10 mouse cellular contexts compared by ENCODE assay signal in the genomic region with DNA sequence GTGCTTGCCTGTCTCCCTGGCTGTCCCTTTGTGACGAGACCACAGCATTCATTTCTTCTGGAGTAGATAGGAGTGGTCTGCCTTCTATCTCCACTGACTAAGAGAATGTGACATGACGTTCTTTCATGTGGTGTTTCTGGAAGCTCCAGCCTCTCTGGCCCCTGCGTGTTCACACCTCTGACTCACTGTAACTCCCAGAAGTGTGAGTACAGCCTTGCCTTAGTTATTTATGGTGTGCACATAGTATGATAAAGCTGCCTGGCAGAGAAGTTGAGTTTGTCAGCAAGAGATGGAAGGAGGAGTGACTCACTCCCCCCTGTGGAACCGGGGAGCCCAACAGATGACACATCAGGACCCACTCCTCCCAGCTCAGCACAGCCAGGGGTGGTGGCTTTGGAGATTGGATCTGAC. TPM values are rescaled to one million over a fixed set of nuclear protein-coding genes. Genes with fewer than 3 reads are reported as not detected.
DNase-seq lines count a peak whose midpoint lies in the region; ATAC-seq and TF ChIP-seq lines count a peak whose summit lies in the region.
"Had no signal": no experiment of that assay in that cellular context is flagged by ENCODE, and none has a peak within 500 bp of the region (broad histone marks: within the 10 kb centered on the region; RNA-seq: fewer than 3 reads in every experiment).

No protein-coding gene starts in this region.

- H3K4me3 ChIP-seq in lung, embryonic 14.5 days (ENCODE audit: low read depth, low read length) = no peak overlapping the region
- no peak overlapping the region for H3K4me3 ChIP-seq in neural tube, embryonic 15.5 days (replicated peaks)
- H3K4me3 ChIP-seq: limb, embryonic 15.5 days had no signal

- no peaks in the 10 kb centered on the region for H3K27me3 ChIP-seq in lung, embryonic 14.5 days (ENCODE audit: insufficient read depth, low read length)
- no peaks in the 10 kb centered on the region for H3K27me3 ChIP-seq in neural tube, embryonic 15.5 days (replicated peaks)

- no peak overlapping the region for H3K4me2 ChIP-seq in lung, embryonic 14.5 days
- H3K4me2 ChIP-seq in neural tube, embryonic 15.5 days = no peak overlapping the region
- H3K4me2 ChIP-seq: limb, embryonic 15.5 days had no signal

- H3K36me3 ChIP-seq in lung, embryonic 14.5 days (ENCODE audit: insufficient read depth) = peaks cover 5% of the 10 kb centered on the region; the same call in 1 of the 2 replicates
- no peaks in the 10 kb centered on the region for H3K36me3 ChIP-seq in neural tube, embryonic 15.5 days
- H3K36me3 ChIP-seq: limb, embryonic 15.5 days had no signal

- WGBS in lung, embryonic 14.5 days = 51% methylated on average over 4 of the region's 4 CpGs
- 91% methylated on average over 4 of the region's 4 CpGs for WGBS in neural tube, embryonic 15.5 days

- no peak overlapping the region for H3K9ac ChIP-seq in lung, embryonic 14.5 days
- H3K9ac ChIP-seq in neural tube, embryonic 15.5 days (replicated peaks) = no peak overlapping the region
- H3K9ac ChIP-seq: limb, embryonic 15.5 days had no signal

- TF ChIP-seq CTCF in lung, embryonic 14.5 days (IDR thresholded peaks at IDR 0.05; ENCODE audit: low read depth) = no peak

- peaks cover 5% of the 10 kb centered on the region for H3K4me1 ChIP-seq in lung, embryonic 14.5 days (ENCODE audit: insufficient read depth)
- 0 out of 2 replicates have a peak, but pooled peaks cover 10% of the 10 kb centered on the region for H3K4me1 ChIP-seq in neural tube, embryonic 15.5 days

- peak; percentile 55 for DNase-seq in lung, embryonic 14.5 days
- DNase-seq in lung, postnatal 14 days = no peak
- DNase-seq in adrenal gland, postnatal 36 days = peak; percentile 8 to 27
- peak; percentile 48 to 49 for DNase-seq in frontal cortex, postnatal 36 days (ENCODE audit: low spot score in 2 of 2)
- no peak for DNase-seq in thymus, postnatal 14 days
- DNase-seq: kidney, adult 2 months; thymus, postnatal 4 days had no signal

- peak; percentile 54 for ATAC-seq in lung, embryonic 14.5 days (ENCODE audit: insufficient read depth)
- peak; percentile 30 for ATAC-seq in megakaryocyte progenitor cell, adult 5-6 weeks (replicated peaks; ENCODE audit: poor library complexity)
- no peak for ATAC-seq in neural tube, embryonic 15.5 days (ENCODE audit: low FRiP score)

- no peak overlapping the region for H3K27ac ChIP-seq in lung, embryonic 14.5 days (ENCODE audit: low read depth)
- no peak overlapping the region for H3K27ac ChIP-seq in neural tube, embryonic 15.5 days (replicated peaks)
- H3K27ac ChIP-seq: limb, embryonic 15.5 days had no signal

- no peaks in the 10 kb centered on the region for H3K9me3 ChIP-seq in lung, embryonic 14.5 days (ENCODE audit: low read depth, low read length)
- no peaks in the 10 kb centered on the region for H3K9me3 ChIP-seq in neural tube, embryonic 15.5 days (replicated peaks)
- H3K9me3 ChIP-seq: limb, embryonic 15.5 days had no signal

RNA-seq across cellular contexts. Expression of gene Il1rl2, which starts 34.4 kb away (rescaled TPM):
- 7.7 and 7.9 TPM in 2 replicates for polyA plus RNA-seq in lung, embryonic 14.5 days (2014; fragmentation: Nextera tagmentation; extraction: Ambion mirVana)
- total RNA-seq in adrenal gland, postnatal 36 days (2021) = 1 to 10 TPM; 1.6 to 2.2 TPM
- total RNA-seq in megakaryocyte progenitor cell, adult 5-6 weeks (2015) = 9.3 and 12.0 TPM in 2 replicates
- 10.4 and 10.6 TPM in 2 replicates for total RNA-seq in megakaryocyte progenitor cell, adult 5-6 weeks (2017)
- polyA plus RNA-seq in neural tube, embryonic 15.5 days (2015; fragmentation: Nextera tagmentation; extraction: Ambion mirVana) = 0.81 and 3.1 TPM in 2 replicates

Comparison
In these comparisons a context has a peak if more than half of its experiments do, and no peak if none do; other contexts are left out.
1. DNase-seq: peak in lung, embryonic 14.5 days (single experiment), adrenal gland, postnatal 36 days (2 of 2) and frontal cortex, postnatal 36 days (2 of 2); none in lung, postnatal 14 days (single experiment) and thymus, postnatal 14 days (single experiment).